Mouse (Mus musculus): ENCODE measurements around the gene Ceacam19. TPM values are rescaled to one million over a fixed set of nuclear protein-coding genes. Genes with fewer than 3 reads are reported as not detected.

Gene Ceacam19
- polyA plus RNA-seq, 1 experiment = 0.72 TPM

DNA sequence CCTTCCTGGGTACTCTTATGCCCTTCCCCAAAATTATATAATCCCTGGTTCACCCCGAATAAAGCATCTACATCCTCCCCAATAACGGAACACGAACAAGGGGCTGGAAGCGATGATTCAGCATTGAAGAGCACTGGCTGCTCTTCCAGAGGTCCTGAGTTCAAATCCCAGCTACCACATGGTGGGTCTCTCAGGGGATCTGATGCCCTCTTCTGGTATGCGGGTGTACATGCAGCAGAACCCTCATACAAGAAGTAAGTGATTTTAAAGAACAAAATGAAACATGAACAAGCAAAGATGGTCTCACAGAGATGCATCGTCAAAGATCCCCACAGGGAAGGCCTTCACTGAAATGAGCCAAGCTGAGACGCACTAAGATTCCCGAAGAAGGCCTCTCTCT lies 7.0 kb downstream of the Ceacam19 start:
- DNase-seq (ENCODE audit: low spot score) = no peak

DNA sequence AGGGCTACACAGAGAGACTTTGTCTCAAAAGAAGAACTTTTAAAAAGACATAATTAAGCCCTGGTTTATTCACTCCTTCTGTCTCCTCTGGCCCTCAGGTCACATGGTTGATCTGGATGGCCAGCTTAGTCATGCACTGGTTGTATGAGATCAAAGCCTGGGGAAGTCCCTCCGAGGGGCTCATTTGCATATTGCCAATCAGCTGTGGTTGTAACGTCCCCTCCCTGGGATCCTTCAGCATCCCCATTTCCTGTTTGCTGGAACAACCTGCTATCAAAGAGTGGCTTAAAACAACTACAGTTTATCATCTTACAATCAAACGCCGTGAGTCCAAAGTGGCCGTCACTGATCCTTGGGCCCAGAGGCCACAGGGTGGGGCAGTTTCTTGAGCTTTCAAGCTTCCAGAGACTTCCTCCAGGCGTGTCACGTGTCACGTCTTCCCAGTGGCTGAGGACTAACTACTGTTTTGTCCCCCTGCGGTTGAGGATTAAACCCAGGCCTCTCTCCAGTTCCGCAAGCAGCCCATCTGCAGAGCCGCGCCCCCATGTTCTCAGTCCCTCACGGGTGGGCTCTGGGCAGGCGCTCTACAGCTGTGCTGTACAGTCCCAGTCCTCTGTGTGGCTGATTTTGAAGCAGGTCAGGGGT lies 10.9 kb downstream of the Ceacam19 start:
- no peak for DNase-seq (ENCODE audit: low spot score)

GRCm38 (mm10) chr7:19875948-19876682 lies 11.7 kb downstream of the Ceacam19 start:
- no peak for DNase-seq (ENCODE audit: low spot score)

DNA sequence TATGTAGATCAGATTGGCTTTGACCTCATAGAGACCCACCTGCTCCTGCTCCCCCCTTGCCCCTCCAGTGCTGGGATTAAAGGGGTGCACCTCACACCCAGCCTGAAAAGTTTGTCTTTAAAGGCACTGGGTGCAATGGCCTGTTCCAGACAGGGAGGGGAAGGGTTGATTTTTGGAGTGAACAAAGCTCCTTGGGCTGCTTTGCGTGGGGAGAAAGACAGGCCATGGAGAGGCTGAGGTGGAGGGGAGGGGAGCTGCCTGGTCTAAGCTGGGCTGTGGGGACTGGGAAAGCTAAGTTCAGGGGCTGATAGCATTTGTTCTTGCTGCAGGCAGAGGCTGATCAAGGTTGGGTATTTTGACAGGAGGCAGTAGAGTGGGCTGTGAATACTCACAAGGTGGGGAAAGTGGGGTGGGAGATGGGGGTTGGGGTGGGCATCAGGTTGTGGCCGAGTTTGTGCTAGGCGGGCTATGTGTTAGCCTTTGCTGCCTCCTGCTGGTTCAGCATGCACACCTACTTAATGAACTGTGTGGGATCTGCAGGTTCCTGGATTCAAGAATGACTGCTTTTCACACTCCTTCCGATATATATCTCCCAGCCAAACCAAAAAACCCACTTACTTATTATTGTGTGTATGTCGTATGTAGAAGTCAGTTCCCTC lies 15.7 kb downstream of the Ceacam19 start:
- DNase-seq (ENCODE audit: low spot score) = no peak

DNA sequence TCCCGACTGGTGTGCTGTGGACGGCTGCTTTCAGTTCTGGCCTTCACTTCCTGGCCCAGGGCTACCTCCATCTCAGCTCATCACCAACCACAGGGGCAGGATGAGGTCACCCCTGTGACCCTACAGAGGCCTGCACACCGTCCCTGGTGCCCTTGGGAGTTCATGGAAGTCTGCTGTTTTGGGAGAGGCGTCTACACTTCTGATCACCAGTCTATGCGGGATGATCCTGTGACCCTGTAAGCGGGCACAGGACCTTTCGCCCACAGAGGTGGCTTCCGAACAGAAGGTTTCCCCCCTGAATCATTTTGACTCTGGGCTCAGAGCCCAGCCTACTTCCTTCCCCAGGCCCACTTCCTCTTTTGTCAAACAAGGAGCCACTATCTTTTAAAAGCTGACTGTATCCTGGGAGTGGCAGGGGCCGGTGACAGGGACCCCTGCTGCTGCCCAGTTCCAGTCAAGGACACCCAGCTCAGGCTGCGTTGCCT lies 16.6 kb downstream of the Ceacam19 start:
- DNase-seq (ENCODE audit: low spot score) = no peak

DNA sequence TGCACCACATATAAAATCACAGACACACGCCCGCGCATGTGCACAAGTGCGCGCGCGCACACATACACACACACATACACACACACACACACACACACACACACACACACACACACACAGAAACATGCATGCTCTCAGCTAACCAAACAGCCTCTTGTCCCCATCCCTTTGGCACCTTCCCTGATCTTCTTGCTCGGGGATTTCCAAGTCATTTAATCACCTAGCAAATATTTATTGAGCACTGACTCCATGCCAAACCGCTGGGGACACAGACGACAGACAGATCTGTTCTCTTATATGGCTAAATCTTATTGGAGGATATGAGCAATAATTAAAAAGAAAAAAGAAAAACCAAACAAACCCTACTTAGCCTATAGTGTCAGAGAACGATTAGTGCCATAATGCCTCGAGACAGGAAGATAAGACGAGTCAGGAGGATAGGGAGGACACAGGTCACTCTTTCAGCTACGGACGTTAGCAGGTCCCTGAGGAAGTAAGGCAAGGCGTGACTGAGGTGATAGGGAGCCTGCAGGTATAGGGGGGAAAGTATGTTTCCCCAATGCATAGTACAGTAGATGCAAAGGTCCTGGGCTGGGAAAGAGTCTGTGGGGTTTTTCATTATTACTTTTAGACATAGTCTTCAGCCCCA lies 19.9 kb downstream of the Ceacam19 start:
- DNase-seq (ENCODE audit: low spot score) = no peak

GRCm38 (mm10) chr7:19866490-19866889 lies 21.3 kb downstream of the Ceacam19 start:
- no peak for DNase-seq (ENCODE audit: low spot score)

- no peak for DNase-seq (ENCODE audit: low spot score)
Measured at GRCm38 (mm10) chr7:19865246-19866036, 22.3 kb downstream of the Ceacam19 start.

- DNase-seq (ENCODE audit: low spot score) = no peak
Measured at GRCm38 (mm10) chr7:19864241-19864640, 23.5 kb downstream of the Ceacam19 start.

DNA sequence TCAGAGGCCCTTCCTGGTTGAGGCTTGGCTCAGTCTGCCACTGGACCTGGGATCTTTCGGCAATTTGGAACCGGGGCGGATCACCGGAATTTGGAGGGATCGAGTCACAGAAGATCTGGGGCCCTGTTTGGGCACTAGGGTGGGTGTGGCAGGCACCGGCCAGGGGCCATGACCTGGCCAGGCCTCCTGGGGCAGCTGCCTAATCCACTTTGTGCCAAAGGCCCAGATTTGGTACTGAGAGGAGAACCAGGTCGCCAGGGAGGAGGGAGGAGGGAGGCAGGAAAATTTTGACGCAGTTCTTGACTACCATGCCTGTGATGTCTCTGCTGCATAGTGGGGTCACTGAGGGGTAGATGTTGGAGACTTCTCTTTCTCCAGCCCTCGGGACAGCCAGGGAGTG lies 26.6 kb downstream of the Ceacam19 start, which contains the start of gene Ceacam16:
TSS of gene Ceacam16 (minus strand) at position 101 of the 400 bp plus-strand sequence.
- DNase-seq (ENCODE audit: low spot score) = no peak

- DNase-seq (ENCODE audit: low spot score) = no peak
Measured at GRCm38 (mm10) chr7:19859740-19860139, 28.0 kb downstream of the Ceacam19 start.

DNA sequence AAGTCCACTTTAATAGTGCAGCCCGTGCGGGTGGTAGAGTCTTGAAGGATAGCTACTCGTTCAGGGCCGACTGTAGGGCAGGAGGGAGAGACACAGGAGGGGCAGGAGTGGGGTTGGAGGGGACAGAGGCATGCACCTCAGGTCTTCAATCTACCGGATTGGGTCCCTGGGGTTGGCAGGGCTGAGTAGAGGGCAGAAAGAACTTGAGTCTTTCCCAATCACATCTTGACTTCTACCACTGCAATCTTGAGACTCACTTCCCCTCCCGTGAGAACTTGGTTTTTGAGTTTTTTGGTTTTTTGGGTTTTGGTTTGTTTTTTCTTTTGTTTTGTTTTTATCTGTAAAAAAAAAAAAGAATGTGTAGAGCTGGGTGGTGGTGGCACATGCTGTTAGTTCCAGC lies 31.5 kb downstream of the Ceacam19 start:
- no peak for DNase-seq (ENCODE audit: low spot score)

GRCm38 (mm10) chr7:19855663-19856062 lies 32.1 kb downstream of the Ceacam19 start:
- DNase-seq (ENCODE audit: low spot score) = no peak

GRCm38 (mm10) chr7:19853526-19853925 lies 34.2 kb downstream of the Ceacam19 start:
- no peak for DNase-seq (ENCODE audit: low spot score)

GRCm38 (mm10) chr7:19851858-19852570 lies 35.8 kb downstream of the Ceacam19 start, which contains the start of gene Gm19345:
Gene Gm19345 (plus strand): TSS chr7:19852003.
- no peak for DNase-seq (ENCODE audit: low spot score)

DNA sequence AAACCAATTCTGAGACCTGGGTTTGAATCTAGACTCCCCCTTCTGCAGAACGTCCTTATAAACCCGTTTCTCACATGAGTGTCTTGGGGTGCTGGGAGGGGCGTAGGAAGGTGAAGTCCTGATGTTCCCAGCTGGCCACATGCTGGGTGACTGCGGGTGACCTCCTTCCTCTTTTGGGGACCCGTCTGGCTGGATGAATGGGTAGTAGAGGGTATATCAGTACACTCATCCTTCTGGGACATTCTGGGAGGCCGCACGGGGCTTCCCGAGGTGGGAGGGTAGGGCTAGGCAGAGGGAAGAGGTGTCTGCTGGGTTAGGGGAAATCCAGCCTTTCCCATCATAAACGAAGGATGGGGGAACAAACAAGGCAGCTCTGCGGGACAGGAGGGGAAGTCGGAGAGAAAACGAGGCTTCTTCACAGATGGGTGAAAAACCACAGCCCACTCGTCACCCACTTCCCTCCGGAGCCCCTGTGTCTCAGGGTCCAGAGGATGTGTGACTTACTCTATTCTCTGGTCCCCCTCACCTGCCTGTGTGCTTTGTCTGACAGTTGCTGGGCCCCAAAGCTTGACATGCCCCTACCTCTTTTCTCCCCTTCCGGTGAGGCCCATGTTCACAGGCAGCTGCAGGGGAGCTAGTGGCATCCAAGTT lies 43.1 kb downstream of the Ceacam19 start:
- DNase-seq (ENCODE audit: low spot score) = no peak

GRCm38 (mm10) chr7:19843561-19843960 lies 44.2 kb downstream of the Ceacam19 start:
- DNase-seq (ENCODE audit: low spot score) = peak; percentile 66

DNA sequence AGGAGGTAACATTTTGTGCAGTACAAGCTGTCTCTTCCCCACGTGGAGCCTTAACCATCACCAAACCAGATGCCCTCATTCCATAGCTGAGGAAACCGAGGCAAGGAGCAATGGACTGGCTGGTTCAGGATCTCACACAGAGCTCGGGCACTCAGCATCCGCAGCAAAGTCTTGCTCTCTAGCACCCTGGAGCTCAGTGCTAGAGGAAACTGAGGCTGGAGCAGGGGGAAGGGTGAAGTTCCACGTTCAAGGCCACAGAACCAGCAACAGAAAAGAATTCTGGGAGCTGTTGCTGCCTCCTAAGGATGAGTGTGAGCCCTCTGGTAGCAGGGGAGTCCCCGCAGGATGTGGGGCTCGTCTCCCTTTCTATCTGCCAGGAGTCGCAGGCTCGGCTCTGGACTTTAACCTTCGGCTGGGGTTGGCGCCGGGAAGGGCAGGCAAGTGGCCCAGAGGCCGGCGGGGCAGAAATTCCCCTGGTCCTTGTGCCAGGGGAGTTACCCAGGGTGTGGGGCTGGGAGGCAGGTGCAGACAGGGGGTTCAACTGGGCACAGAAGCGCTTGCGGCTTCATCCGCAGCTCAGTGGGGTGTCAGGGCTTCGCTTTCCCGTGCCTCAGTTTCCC lies 44.8 kb downstream of the Ceacam19 start:
- no peak for DNase-seq (ENCODE audit: low spot score)

DNA sequence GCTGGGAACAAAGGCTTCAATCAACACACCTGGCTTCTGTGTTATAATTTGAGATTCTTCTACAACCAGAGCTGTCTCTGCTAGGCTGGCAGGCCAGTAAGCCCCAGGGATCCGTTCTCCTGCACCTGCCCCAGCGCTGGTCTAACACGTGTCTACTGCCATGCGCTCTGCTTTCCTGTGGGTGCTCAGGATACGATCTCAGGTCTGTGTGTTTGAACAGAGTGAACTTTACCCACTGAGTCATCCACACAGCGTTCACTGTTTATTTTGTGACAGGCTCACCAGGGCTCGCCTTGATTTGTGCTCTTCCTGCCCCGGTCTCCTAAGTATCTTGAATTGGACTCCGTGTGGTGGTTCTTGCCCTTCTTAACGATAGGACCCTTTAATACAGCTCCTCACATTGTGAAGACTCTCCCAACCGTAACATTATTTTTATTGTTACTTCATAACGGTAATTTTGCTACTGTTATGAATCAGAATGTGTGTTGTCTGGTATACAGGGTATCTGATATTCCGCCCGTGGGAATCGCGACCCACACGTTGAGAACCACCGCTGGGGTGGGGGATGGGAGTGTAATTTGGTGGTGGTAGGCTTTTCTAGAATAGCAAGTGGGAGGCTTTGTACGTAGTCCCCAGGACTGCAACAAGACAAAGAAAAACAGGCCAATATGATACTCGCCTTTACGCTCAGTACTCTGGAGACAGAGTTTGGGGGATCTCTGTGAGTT lies 45.9 kb downstream of the Ceacam19 start:
- no peak for DNase-seq (ENCODE audit: low spot score)
